Mouse (Mus musculus): Measurements from ENCODE around the gene Prss27.
A peak's percentile ranks its signal among the peaks of the same experiment; 100 is the strongest.

Prss27 gene

GRCm38 (mm10) chr17:24037844-24038243, at the start of gene Prss27:
Prss27 (plus strand) TSS chr17:24038144.
- DNase-seq = no peak

- DNase-seq = peak; percentile 57
Measured at GRCm38 (mm10) chr17:23989802-23990201, 48.1 kb upstream of the Prss27 start.

DNA sequence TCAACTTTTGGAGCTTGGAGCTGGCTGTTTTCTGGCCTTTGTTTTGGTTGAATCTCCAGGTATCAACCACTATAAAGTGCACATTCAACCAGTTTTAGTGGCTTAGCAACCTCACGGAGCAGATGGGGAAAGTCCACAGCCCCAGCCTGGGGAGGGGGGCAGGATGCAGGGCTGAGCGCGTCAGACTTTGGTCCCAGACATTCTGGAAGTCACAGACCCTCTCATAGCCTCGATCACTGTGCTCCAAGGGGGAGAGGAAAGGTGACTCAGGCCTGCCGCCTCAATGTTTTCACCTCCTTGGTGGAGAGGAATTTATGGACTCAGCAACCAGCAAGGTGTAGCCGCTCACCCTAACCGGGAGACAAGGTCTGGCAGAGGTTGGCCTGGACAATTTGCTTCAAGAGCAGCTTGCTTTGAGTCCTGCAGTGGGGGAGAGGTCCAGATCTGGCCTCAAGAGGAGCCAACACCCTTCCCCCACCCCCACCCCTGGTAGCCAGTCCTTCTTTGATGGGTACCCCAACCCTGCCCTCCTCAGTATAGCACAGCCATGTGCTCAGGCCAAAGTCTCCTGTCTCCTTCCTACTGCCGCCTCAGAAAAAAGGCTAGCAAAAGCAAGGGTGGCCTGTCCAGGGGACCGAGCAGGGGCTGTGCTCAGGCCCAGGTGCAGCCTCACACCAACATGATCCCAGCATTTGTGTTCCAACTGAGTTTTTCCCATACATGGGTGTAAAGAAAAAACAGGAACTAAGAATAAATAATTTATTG, 45.0 kb upstream of the Prss27 start:
- no peak for DNase-seq

- peak; percentile 96 for DNase-seq
Measured at GRCm38 (mm10) chr17:23993559-23994428, 44.1 kb upstream of the Prss27 start.

- no peak for DNase-seq
Measured at GRCm38 (mm10) chr17:23994667-23995066, 43.3 kb upstream of the Prss27 start.

DNA sequence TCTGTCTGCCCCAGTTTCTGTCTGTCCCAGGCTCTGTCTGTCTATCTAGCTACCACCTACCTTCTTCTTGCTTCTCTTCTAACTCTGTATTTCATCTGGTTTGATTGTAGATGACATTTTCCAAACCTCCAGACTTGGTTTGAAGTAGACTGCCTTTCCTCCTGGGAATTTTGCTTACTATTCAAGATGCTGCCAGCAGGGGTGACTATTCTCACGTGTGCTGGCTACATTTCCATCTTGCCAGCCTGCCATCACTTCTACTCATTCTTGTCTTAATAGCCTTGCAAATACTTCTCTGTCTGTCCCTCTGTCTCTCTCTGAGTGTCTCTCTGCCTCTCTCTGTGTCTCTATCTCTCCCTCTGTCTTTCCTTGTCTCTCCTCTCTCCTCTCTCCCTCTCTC, 42.5 kb upstream of the Prss27 start:
- no peak for DNase-seq

GRCm38 (mm10) chr17:23997901-23998300, 40.0 kb upstream of the Prss27 start, which contains the start of gene Prss22:
Prss22 (minus strand) TSS chr17:23998100.
- no peak for DNase-seq

DNA sequence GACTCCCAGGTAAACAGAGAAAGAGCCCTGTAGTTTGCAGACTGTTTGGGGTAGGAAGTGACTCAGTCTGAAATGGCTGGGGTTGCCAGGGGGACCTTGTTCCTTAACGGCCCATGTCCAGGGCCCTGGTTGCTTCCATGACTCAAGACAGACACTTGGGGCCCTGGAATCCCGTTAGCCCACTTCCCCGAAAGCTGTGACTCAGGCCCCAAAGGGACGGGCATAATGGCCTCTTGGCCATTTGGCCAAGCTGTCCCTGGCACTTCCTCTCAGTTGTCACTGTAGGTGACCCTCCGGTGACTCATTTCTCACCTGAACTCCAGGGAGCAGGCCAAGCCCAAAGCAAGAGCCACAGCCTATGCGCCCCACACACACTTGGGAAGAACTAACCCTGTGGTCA, 39.6 kb upstream of the Prss27 start:
- DNase-seq = no peak

DNA sequence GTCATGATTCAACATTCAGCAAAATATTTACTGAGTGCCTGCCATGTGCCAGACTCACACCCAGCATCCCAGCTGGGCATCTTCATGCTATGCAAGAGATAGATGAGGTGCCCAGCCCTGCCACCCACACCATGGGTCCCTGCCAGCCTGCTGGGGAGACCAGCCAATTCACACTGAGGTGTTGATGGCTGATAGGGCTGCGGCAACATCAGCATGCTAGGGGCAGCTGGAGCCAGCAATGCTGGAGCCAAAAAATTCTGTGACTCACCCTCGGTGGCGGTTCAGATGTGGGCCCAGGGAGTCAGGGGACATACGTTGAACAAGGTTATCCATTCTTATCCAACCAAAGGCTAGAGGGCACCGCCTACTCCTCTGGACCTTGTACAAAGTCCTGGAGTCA, 37.5 kb upstream of the Prss27 start:
- peak; percentile 77 for DNase-seq

GRCm38 (mm10) chr17:24004071-24004665, 33.8 kb upstream of the Prss27 start:
- DNase-seq = no peak

GRCm38 (mm10) chr17:24005049-24005448, 32.9 kb upstream of the Prss27 start:
- no peak for DNase-seq

DNA sequence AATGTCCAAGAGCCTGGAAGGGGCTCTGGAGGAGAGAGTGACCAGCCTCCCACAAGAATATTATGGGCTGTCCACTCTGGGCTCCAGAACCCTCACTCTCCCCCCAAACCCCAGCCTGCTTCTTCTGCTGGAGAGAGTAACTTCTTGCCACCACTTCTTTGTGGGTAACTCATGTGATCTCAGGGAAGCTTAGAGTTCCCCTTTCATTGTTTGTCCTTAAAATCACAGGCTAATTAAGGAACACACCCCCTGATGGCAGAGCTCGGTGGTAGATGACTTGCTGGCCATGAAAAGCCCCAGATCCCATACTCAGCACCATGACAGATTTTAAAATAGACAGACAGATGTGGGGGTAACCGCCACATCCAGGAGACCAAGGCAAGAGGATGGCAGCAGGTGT, 31.0 kb upstream of the Prss27 start:
- DNase-seq = no peak

DNA sequence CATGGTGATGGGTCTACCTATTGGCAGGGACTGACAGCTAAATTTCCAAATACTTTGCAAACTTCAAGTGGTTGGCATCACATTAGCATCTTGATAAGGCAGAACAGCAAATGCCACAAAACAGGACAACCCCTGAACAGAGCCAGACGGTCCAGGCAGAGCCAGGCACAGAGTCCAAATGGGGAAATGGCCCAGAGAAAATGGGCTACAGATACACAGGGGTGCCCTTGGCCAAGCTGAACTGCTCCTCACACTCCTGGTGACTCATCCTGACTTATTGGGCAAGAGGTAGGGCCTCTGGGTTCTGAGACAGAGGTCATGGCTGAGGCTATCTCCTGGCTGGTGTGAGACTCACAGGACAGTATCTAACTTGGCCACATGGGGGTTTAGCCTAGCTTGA, 30.6 kb upstream of the Prss27 start:
- DNase-seq = no peak

DNA sequence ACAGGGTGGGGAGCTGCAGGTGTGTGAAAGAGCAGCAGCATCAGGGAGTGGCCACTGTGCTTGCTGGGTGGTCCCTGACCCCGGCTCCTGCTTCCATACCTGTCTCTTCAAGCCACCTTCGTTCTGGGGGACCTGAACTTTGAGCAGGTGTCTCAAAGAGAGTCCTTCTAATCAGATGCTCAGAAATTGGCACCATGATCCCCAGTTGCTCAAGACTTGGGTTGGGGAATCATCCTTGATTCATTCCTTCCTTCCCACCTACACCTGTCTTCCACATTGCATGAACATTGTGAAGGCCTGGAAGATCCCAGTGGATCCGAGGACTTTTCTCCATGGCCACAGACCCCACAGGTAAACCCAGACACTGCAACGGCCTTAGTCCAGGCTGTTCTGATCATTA, 29.8 kb upstream of the Prss27 start:
- no peak for DNase-seq

- DNase-seq = no peak
Measured at GRCm38 (mm10) chr17:24009617-24010016, 28.3 kb upstream of the Prss27 start.

DNA sequence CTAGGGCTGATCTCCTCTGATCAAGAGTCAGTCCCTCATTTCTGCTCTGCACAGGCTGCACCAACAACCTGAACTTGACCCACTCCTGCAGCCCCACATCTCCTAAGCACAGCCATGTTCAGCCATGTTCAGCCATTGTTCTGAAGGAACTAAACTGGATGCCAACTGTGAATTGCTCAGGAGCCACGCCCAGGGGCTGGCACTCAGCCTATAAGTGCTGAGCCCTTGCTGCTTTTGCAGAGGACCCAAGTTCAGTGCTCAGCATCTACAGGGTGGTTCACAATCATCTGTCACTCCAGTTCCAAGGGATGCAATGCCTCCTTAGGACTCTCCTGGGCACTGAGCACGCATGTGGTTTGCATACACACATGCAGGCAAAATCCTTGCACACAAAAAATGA, 25.0 kb upstream of the Prss27 start:
- no peak for DNase-seq

GRCm38 (mm10) chr17:24014433-24014965, 23.4 kb upstream of the Prss27 start:
- DNase-seq = no peak

DNA sequence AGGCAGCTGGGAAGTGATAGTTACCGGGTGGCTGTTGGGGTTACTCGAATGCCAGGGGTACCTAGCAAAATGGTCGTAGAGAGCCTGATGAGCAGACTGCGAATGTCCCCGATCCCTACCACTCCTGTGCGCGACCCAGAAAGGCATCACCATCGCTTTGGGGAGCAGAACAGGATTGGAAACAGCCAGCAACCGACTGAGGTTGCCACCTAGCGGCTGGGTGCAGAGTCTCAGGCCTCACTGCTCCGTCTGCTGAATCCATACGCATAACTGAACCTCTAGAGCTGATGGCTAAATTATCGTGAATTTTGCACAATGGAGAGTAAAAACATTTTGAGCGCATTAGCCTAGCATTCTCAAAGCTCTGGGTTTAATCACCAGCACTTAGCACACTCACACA, 22.2 kb upstream of the Prss27 start:
- DNase-seq = no peak

GRCm38 (mm10) chr17:24020696-24021095, 17.2 kb upstream of the Prss27 start:
- no peak for DNase-seq

GRCm38 (mm10) chr17:24021375-24022199, 16.4 kb upstream of the Prss27 start:
- DNase-seq = no peak

DNA sequence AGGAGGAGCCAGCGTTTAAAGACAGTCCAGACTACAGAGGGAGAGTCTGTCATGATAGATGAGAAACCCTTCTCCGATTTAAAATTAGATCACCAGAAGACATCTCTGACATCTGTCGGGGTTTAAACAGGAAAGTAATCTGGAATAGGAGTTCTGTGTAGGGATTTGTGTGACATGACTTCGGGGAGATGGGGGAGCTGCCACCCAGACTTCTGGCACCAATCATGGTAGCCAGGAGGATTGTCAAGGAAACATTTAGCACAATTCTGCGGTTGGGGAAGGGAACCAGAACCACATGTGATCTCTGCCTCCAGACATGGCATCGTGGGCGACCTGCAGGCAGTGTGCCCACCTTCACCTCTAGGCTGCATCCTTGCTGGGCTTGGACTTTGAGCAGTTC, 8.5 kb upstream of the Prss27 start:
- no peak for DNase-seq

- DNase-seq = no peak
Measured at GRCm38 (mm10) chr17:24030551-24030950, 7.4 kb upstream of the Prss27 start.

GRCm38 (mm10) chr17:24035087-24035486, 2.9 kb upstream of the Prss27 start:
- DNase-seq = no peak
